In the genomic region with DNA sequence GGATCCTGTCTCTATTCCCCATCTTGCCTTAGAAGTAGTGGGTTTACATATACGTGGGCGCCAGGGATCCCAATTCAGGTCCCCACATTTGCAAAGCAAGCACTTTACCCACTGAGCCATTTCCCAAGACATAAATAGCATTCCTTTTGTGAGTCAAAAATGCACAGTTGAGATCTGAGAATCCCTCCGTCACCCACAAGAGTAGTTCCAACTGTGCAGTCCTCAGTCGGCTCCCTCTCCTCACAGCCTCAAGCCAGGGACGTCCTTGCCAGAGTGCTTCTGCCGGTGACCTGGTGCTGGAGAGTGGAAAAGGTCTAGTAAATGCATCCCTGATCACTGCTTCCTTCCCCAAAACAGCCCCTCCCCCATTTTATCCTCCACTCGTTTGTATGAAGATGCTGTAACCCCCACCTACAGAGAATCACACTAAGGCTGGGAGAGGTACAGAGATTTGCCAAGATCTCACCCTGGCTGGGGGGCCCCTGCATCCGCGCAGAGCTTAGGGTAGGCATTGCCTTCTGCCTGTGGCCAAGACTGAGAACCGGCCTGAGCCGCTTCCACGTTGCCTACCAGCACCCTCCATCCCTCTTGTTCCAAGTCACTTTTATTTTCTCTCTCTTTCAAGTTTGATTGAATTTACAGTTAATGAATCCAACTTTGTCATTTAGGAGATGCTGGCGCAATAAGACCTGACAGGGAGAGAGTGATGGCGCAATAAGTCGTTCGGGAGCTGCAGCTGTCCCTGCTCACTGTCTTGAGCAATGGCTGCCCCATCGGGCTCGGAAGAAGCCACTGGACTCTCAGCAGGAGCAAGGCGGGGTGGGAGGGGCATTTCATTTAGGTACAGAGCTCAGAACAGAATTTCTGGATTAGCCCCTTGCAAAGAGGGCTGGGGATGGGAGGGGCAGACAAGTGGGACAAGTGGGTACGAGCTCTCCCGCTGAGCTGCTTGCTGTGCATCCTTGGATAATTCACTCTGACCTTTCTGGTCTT, we compare ENCODE assay signal across 11 mouse cellular contexts.
DNase-seq lines count a peak whose midpoint lies in the region; ATAC-seq and TF ChIP-seq lines count a peak whose summit lies in the region.
"Had no signal": no experiment of that assay in that cellular context is flagged by ENCODE, and none has a peak within 500 bp of the region (broad histone marks: within the 10 kb centered on the region; RNA-seq: fewer than 3 reads in every experiment).

No protein-coding gene starts in this region.

- ATAC-seq in embryonic facial prominence, embryonic 12.5 days (ENCODE audit: insufficient number of reproducible peaks, insufficient read depth, low FRiP score, low TSS enrichment) = no peak
- ATAC-seq in forebrain, embryonic 14.5 days = no peak

- no peak for DNase-seq in embryonic facial prominence, embryonic 10.5 days (ENCODE audit: low spot score)
- peak; percentile 8 for DNase-seq in gonadal fat pad, adult 2 months (ENCODE audit: low read depth)
- DNase-seq in lung, adult 2 months = peak; percentile 8
- DNase-seq in left cerebral cortex, adult 8-10 months (ENCODE audit: low spot score in 2 of 2) = no peak
- DNase-seq in cerebellum, adult 9-10 months = no peak
- DNase-seq in forebrain, embryonic 14.5 days (ENCODE audit: low spot score) = no peak
- DNase-seq: B cell, adult 2 months; cerebellum, adult 2 months; layer of hippocampus, adult 9-11 months had no signal

- H3K4me2 ChIP-seq in embryonic facial prominence, embryonic 12.5 days (replicated peaks) = 0 out of 2 replicates have a peak overlapping the region, but pooled peaks have one; percentile 15
- H3K4me2 ChIP-seq in forebrain, embryonic 14.5 days (ENCODE audit: low read length) = no peak overlapping the region

- no peak overlapping the region for H3K4me3 ChIP-seq in embryonic facial prominence, embryonic 12.5 days
- H3K4me3 ChIP-seq in embryonic facial prominence, embryonic 10.5 days = no peak overlapping the region
- H3K4me3 ChIP-seq in C2C12 (ENCODE audit: insufficient read depth, poor library complexity, severe bottlenecking) = no peak overlapping the region
- H3K4me3 ChIP-seq in lung, adult 2 months (replicated peaks; ENCODE audit: extremely low read depth, low read depth, low read length) = no peak overlapping the region
- H3K4me3 ChIP-seq in forebrain, embryonic 14.5 days (ENCODE audit: low read depth, low read length) = no peak overlapping the region

- H3K27ac ChIP-seq in embryonic facial prominence, embryonic 12.5 days = no peak overlapping the region
- H3K27ac ChIP-seq in embryonic facial prominence, embryonic 10.5 days (replicated peaks) = no peak overlapping the region
- no peak overlapping the region for H3K27ac ChIP-seq in forebrain, embryonic 14.5 days (ENCODE audit: low read depth, low read length)

- TF ChIP-seq POLR2A in lung, adult 2 months (IDR thresholded peaks at IDR 0.05; ENCODE audit: borderline replicate concordance, extremely low read depth, low read depth, low read length) = no peak

- no peaks in the 10 kb centered on the region for H3K36me3 ChIP-seq in embryonic facial prominence, embryonic 12.5 days
- H3K36me3 ChIP-seq in embryonic facial prominence, embryonic 10.5 days (replicated peaks) = no peaks in the 10 kb centered on the region
- no peaks in the 10 kb centered on the region for H3K36me3 ChIP-seq in C2C12 (ENCODE audit: control insufficient read depth, insufficient read depth)
- no peaks in the 10 kb centered on the region for H3K36me3 ChIP-seq in forebrain, embryonic 14.5 days (ENCODE audit: control insufficient read depth, insufficient read depth, low read length)

- H3K9ac ChIP-seq in embryonic facial prominence, embryonic 12.5 days = no peak overlapping the region
- H3K9ac ChIP-seq in forebrain, embryonic 14.5 days (ENCODE audit: low read length) = no peak overlapping the region

- peaks cover 4% of the 10 kb centered on the region; the same call in 1 of the 2 replicates for H3K27me3 ChIP-seq in embryonic facial prominence, embryonic 12.5 days
- peaks cover 9% of the 10 kb centered on the region for H3K27me3 ChIP-seq in embryonic facial prominence, embryonic 10.5 days (replicated peaks; ENCODE audit: low read depth, poor library complexity, severe bottlenecking)
- H3K27me3 ChIP-seq in C2C12 (ENCODE audit: control insufficient read depth, insufficient read depth, insufficient read length) = peaks cover 25% of the 10 kb centered on the region
- no peaks in the 10 kb centered on the region for H3K27me3 ChIP-seq in forebrain, embryonic 14.5 days (replicated peaks; ENCODE audit: control insufficient read depth, insufficient read depth, low read length)

- H3K4me1 ChIP-seq in embryonic facial prominence, embryonic 12.5 days = 0 out of 2 replicates have a peak, but pooled peaks cover 6% of the 10 kb centered on the region
- H3K4me1 ChIP-seq in embryonic facial prominence, embryonic 10.5 days = peaks cover 8% of the 10 kb centered on the region
- H3K4me1 ChIP-seq in lung, adult 2 months (ENCODE audit: control insufficient read depth, insufficient read depth, low read length) = no peaks in the 10 kb centered on the region; the same call in 1 of the 2 replicates
- no peaks in the 10 kb centered on the region for H3K4me1 ChIP-seq in forebrain, embryonic 14.5 days (ENCODE audit: control insufficient read depth, insufficient read depth, low read length)

- no peaks in the 10 kb centered on the region for H3K9me3 ChIP-seq in embryonic facial prominence, embryonic 12.5 days
- H3K9me3 ChIP-seq in embryonic facial prominence, embryonic 10.5 days = no peaks in the 10 kb centered on the region
- H3K9me3 ChIP-seq in forebrain, embryonic 14.5 days (replicated peaks; ENCODE audit: control insufficient read depth, low read length) = no peaks in the 10 kb centered on the region

- WGBS in embryonic facial prominence, embryonic 12.5 days = 48% methylated on average over 21 of the region's 21 CpGs
- WGBS in embryonic facial prominence, embryonic 10.5 days = 50% methylated on average over 21 of the region's 21 CpGs
- 32% methylated on average over 21 of the region's 21 CpGs for WGBS in lung, adult 2 months
- 50% methylated on average over 21 of the region's 21 CpGs for WGBS in forebrain, embryonic 14.5 days

- no peaks in the 10 kb centered on the region for H3K79me3 ChIP-seq in C2C12 (ENCODE audit: low read depth)

- no peak for TF ChIP-seq CTCF in C2C12 (IDR thresholded peaks at IDR 0.05; ENCODE audit: control insufficient read depth, insufficient read depth, insufficient read length)
- no peak for TF ChIP-seq CTCF in lung, adult 2 months (IDR thresholded peaks at IDR 0.05; ENCODE audit: insufficient read depth, low read length)

- no peak overlapping the region for H3ac ChIP-seq in C2C12 (ENCODE audit: control insufficient read depth, insufficient read length, low read depth)

- no peaks in the 10 kb centered on the region for H3K79me2 ChIP-seq in C2C12 (ENCODE audit: control insufficient read depth, insufficient read depth)

TF ChIP-seq in C2C12, 6 proteins besides CTCF, POLR2A, EP300 and RAD21:
- TF ChIP-seq USF1 (IDR thresholded peaks at IDR 0.05; ENCODE audit: low read depth) (no peak), CEBPB (IDR thresholded peaks at IDR 0.05; ENCODE audit: low read depth) (peak; percentile 27)

Comparison
In these comparisons a context has a peak if more than half of its experiments do, and no peak if none do; other contexts are left out.
1. DNase-seq: peak in gonadal fat pad, adult 2 months (single experiment) and lung, adult 2 months (single experiment); none in embryonic facial prominence, embryonic 10.5 days (single experiment), left cerebral cortex, adult 8-10 months (0 of 2), cerebellum, adult 9-10 months (single experiment) and forebrain, embryonic 14.5 days (single experiment).